Mouse (Mus musculus) monocyte, adult 2 months (primary cell): Measurements from ENCODE around the gene Hist1h2br.
"Not testable (repeated sequence)": the region's sequence is repeated elsewhere in the genome, so short reads cannot be mapped to it uniquely, and the experiment has no call there.

Source experiments
- DNase-seq, 2 experiments: peaks; one replicate each; pipeline ENCODE4 v3.0.0; 2022; ENCODE audit warnings: low spot score in 2 of 2, low read depth in 1 of 2

Gene Hist1h2br

DNA sequence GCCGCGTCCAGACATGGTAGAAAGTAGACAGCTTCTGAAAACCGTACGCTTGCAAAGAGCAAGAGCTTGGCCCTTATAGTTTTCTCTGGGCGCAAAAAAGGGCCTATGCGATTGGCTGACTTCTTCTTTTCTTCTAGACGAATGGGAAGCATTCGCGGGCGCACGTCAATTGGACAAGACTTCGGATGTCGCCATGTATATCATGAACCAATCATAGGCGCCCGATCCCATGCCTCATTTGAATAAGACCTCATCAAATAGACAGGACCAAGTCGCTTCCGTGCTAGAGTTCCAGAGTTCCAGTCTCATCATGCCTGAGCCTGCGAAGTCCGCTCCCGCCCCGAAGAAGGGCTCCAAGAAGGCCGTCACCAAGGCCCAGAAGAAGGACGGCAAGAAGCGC is at the start of gene Hist1h2br, which contains the start of gene Hist1h2ap:
TSS of gene Hist1h2br (plus strand) at position 283 of the 400 bp plus-strand sequence.
TSS of gene Hist1h2ap (minus strand) at position 47 of the 400 bp plus-strand sequence.
- DNase-seq: not testable (repeated sequence)

DNA sequence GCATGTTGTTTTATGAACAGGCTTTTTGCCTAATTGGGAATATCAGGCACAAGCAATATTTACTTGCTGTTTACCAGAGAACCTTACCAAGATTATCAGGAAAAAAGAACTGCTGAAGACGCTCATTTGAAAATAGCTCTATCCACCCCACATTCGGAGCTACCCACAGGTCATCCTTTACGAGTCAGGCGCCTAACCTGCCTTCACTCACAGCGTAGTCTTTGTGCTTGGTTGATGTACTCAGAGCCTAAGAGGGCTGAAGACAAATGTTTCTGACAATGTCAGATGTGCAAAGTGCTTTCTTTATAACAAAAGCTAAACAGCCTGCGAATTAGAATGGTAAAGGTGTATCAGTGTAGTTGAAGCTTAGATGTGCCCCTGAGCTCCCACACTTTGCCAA is 49.2 kb upstream of the Hist1h2br start:
- no peak for DNase-seq

DNA sequence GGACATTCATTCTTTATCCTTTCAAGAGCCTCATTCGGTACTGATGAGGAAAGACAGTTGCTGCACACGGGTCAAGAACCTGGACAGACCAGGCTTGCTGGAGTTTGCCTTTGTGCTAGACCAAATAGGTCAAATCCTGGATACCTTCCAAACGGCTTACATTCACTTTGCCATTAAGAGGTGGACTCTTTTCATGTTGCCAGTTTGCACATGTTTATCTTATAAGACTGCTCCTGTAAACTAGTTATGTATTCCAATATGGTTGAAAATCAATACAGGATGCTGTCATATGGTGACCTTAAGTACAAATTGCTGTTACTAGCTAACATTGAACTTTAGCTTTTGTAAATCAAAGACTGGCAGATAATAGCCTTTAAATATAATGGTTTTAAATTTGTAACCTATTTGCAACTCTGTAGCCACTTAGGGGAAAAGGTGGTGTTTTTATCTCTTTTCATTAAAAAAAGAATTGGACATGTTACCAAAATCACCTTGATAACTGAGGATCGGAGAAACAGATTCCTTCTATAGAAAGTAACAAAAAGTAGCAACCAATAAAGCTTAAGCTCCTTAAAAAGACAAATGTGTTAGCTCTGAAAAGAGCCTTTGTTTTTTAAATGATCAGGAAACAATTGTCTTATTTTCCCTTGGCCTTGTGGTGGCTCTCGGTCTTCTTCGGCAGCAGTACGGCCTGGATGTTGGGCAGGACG is 47.2 kb upstream of the Hist1h2br start:
- DNase-seq: no peak

DNA sequence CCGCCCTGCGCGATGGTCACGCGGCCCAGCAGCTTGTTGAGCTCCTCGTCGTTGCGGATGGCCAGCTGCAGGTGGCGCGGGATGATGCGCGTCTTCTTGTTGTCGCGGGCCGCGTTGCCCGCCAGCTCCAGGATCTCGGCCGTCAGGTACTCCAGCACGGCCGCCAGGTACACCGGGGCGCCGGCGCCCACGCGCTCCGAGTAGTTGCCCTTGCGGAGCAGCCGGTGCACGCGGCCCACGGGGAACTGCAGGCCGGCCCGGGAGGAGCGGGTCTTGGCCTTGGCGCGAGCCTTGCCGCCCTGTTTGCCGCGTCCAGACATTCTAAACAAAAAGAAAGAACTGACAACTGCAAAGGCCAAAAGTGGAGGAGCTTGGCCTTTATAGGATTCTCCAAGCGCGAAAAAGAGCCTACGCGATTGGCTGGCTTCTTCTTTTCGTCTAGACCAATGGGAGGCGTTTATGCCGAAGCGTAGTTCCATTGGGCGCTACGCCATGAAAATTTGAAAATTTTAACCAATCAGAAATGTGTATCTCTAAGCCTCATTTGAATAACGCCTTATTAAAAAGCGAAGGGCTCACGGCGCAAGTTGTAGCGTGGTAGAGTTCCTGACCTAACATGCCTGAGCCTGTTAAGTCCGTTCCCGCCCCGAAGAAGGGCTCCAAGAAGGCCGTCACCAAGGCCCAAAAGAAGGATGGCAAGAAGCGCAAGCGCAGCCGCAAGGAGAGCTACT is 46.5 kb upstream of the Hist1h2br start, which contains the start of the genes Hist1h2an and Hist1h2bp:
TSS of gene Hist1h2an (minus strand) at position 320 of the 731 bp plus-strand sequence.
TSS of gene Hist1h2bp (plus strand) at position 563 of the 731 bp plus-strand sequence.
- peak; percentile 74 to 84 for DNase-seq

DNA sequence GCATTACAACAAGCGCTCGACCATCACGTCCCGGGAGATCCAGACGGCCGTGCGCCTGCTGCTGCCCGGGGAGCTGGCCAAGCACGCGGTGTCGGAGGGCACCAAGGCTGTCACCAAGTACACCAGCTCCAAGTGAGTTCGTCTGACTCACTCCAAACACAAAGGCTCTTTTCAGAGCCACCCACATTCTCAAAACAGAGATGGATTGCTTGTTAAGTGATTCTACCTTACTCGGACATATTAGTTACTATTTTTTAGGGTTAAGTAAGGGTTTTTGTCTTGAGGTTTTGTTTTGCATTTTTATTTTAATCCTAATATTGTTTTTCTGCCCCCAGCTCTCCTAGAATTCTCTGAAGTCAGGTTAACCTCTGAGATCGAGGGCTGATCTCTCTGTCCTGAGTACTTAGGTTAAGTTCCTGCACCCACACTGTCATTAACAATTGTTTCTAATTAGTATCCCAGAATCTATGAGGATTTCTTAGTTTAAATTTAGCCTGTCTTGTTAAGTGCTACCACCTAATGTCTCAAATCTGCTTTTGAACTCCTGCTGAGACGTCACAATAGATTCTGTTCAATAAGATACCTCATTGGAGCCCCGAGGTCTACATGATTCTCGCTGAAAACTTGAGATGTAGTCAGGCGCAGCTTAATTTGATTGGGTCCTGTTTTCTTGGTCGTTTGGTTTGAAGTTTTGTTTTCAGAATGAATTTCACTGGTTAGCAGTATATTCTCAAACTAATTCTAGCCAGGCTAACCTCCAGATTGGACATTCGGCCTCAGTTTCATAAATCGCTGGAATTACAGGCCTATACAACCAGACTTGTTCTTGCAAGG is 45.6 kb upstream of the Hist1h2br start:
- no peak for DNase-seq

DNA sequence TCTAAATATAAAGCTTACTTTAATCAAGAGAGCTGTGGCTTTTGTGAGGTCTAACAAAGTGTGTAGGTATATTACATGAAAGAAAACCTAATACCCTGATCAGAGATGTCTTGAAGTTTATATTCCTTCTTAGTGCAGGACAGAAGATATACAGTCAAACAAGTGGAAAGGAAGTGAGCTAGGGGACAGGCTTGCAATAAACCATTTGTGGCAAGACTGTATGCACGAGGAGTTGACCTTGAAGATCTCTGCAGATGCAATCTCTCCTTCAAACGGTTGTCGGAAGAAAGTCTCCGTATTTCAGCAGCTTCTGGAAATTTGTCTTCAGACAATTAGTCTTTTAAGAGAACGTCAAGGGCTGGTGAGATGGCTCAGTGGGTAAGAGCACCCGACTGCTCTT is 43.6 kb upstream of the Hist1h2br start:
- no peak for DNase-seq

DNA sequence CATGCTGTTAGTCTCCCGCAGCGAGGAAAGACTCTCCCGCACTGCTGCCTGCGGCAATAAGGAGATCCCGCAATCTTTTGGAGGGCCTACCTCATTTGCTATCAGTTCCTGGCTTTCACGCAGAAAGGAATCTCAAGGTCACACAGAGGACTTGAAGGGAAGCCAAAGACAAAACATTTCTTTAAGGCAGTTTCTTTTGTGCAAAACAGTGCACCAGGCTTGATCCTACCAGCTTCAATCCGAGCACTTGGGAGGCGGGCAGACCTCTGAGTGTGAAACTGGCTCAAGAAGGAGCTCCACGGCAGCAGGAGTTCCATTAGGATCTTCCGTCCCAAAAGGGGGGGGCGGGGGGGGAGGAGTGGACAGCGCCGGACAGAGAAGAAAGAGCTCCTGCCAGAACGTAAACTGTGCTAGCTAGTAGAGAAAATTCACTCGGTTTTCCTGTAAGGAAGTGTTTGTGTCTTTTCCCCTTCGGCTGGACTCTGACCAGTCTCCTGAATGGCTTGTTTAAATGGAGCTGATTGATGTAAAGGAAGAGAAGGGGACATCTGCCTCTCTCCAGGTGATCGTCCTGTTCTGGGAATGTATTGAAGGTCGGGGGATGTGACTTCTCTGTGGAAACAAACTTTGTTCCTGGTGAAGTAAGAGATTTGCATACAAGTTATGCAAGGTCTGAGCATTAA is 42.8 kb upstream of the Hist1h2br start:
- no peak for DNase-seq

DNA sequence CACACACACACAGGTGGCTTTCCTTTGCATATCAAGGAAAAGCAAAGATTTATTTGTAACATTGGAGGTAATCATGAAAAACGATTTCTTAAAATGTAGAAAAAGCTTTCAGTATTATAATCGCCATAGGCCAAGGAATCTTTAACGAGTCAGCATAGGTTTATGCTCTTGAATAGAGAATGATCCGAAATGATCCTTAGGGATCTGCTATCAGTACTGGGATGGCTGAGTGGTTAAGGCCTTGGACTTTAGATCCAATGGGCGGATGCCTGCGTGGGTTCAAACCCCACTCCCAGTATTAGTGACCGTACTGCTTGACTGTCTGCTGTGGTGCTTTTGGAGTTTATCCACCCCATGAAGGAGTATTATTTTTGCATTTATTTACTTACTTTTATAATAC is 38.0 kb upstream of the Hist1h2br start:
- DNase-seq: no peak

DNA sequence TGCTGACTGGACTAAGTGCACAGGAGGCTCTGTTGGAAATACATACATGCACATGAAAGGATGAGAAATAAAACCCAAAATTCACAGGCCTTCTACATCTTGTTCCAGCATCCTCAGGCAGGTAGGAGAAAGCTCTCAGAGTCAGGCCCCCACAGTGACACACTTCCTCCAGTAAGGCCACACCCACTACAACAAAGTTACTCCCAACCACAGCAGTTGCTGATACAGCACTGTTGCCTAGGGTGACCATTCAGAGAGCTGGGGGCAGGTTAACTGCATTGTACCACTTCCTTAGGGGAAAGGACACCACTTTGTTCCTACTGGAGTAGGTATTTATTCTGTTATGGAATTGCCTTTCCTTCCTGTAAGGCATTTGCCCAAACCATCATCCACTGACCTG is 36.4 kb upstream of the Hist1h2br start:
- not testable (repeated sequence) for DNase-seq

DNA sequence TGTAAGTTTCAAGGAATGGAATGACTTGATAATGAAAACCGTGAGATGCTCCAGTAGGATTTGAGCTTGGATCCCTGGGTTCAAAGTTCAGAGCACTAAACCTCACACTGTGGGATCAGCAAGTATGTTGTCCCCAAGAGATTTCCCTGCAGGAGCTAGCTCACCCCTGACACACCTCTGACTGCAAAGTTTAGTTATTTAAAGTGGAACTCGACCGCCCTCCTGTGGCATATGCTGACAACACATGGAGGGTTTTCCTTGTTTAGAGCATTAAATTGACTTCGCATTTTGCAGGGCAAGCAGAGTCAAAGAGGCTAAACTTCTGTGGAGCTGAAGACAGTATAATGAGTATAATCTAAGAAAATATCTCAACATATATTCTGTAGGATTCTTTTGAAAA is 30.5 kb upstream of the Hist1h2br start:
- not testable (repeated sequence) for DNase-seq

DNA sequence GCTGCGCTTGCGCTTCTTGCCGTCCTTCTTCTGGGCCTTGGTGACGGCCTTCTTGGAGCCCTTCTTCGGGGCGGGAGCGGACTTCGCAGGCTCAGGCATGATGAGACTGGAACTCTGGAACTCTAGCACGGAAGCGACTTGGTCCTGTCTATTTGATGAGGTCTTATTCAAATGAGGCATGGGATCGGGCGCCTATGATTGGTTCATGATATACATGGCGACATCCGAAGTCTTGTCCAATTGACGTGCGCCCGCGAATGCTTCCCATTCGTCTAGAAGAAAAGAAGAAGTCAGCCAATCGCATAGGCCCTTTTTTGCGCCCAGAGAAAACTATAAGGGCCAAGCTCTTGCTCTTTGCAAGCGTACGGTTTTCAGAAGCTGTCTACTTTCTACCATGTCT is 23.5 kb upstream of the Hist1h2br start, which contains the start of the genes Hist1h2bq and Hist1h2ao:
TSS of gene Hist1h2bq (minus strand) at position 125 of the 400 bp plus-strand sequence.
TSS of gene Hist1h2ao (plus strand) at position 393 of the 400 bp plus-strand sequence.
- not testable (repeated sequence) for DNase-seq

DNA sequence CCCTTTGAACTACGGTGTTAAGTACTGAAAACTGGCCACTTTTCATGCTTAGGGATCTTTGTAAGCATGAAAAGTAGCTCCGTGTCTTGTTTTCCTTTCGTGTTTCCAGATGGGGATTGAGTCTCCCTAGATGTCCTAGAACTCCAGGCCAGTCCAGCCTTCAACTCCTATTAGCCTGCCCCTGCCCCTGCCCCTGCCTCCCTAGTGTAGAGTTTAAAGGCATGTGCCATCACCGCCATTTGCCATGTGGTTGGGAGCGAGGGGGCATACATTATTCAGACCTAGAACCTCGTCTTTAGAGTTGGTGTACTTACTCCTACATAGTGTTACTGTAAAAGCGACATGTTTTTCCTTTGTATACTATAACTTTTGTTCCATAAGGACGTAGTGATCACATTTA is 22.5 kb upstream of the Hist1h2br start:
- not testable (repeated sequence) for DNase-seq

DNA sequence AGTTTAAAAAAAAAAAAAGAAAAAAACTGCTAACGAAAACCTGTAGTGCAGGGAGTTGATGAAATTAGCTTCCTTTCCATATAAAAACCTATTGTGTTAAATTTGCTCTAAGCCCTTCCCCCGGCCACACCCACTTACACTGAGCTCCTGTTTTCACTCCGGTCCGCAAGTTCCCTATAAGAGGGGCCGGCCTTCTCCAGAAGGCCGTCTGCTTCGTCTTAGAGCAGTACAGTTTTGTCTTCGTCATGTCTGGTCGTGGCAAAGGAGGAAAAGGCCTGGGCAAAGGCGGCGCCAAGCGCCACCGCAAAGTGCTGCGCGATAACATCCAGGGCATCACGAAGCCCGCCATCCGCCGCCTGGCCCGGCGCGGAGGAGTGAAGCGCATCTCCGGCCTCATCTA is 22.0 kb upstream of the Hist1h2br start, which contains the start of gene Hist1h4m:
TSS of gene Hist1h4m (plus strand) at position 208 of the 400 bp plus-strand sequence.
- peak in 1 of 2 experiments; percentile 21 for DNase-seq

DNA sequence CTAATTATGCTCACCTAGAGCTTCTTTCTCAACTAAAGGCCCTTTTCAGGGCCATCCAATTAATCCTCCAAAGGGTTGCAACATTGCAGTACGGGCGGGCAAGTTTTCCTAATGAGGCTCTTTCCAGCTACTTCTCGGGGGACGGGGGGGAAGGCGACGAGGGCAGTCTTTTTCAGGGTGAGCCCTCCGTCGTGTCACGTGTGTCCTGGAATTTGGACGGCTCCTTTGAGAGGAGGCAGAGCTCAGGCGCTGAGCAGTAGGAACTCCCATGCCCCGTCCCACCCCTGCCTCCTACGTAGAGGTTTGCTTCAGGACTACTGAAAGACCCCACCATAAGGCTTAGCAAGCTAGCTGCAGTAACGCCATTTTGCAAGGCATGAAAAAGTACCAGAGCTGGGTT is 21.5 kb upstream of the Hist1h2br start:
- not testable (repeated sequence) for DNase-seq

DNA sequence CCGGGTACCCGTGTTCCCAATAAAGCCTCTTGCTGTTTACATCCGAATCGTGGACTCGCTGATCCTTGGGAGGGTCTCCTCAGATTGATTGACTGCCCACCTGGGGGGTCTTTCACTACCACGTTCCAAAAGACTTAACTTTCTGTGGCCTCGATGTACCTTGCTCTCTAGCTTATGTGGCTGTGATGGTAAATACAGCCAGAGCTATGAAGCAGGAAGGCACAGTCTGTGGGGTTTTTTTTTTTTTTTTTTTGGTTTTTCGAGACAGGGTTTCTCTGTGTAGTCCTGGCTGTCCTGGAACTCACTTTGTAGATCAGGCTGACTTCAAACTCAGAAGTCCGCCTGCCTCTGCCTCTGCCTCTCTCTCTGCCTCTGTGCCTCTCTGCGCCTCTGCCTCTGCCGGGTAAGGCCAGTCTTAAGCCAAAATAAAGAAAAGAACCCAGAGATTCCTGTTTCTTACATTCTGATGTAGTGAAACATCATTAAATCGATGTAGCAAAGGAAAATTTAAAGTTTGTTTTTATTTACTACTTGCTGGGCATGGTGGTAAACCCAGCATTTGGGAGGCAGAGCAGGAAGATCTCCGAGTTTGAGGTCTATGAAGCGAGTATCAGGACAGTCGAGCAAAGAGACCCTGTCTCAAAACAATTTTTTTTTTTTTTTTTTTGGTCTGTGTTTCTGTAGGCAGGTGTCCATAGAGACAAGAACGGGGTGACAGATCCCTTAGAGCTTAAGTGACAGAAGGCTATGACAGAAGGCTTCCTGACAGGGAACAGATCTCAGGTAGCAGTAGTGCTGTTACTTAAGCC is 13.3 kb upstream of the Hist1h2br start:
- DNase-seq: not testable (repeated sequence)

DNA sequence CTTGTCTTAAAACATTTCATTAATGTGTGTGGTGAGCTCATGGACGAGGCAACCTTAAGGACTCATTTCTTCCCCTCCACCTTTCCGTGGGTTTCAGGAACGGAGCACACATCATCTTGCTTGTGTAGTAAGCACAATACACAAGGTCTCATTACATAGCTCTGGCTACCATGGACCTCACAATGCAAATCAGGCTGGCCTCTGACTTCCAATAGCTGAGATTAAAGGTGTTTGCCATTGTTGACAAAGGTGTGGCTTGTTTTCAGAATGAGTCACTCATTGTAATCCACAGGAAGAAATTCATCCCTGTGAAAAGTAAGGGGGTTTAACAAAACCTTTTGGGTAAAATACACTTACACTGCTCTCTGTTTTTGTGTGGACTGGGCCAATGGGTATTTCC is 5.0 kb upstream of the Hist1h2br start:
- DNase-seq: no peak

DNA sequence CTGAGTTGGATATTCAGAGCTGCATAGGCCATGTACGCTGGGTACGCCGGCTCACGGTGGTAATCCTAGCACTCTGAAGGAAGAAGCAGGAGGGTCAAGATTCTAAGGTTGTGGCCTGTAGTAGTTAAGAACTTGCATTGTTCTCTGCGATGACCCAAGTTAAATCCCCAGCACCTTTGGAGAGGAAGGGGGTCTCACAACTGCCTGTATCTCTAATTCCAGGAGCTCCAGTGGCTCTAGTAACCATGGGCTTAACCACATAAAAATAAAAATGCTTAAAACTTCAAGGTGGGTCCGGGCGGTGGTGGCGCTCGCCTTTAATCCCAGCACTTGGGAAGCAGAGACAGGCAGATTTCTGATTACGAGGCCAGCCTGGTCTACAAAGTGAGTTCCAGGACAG is 3.2 kb upstream of the Hist1h2br start:
- no peak for DNase-seq

DNA sequence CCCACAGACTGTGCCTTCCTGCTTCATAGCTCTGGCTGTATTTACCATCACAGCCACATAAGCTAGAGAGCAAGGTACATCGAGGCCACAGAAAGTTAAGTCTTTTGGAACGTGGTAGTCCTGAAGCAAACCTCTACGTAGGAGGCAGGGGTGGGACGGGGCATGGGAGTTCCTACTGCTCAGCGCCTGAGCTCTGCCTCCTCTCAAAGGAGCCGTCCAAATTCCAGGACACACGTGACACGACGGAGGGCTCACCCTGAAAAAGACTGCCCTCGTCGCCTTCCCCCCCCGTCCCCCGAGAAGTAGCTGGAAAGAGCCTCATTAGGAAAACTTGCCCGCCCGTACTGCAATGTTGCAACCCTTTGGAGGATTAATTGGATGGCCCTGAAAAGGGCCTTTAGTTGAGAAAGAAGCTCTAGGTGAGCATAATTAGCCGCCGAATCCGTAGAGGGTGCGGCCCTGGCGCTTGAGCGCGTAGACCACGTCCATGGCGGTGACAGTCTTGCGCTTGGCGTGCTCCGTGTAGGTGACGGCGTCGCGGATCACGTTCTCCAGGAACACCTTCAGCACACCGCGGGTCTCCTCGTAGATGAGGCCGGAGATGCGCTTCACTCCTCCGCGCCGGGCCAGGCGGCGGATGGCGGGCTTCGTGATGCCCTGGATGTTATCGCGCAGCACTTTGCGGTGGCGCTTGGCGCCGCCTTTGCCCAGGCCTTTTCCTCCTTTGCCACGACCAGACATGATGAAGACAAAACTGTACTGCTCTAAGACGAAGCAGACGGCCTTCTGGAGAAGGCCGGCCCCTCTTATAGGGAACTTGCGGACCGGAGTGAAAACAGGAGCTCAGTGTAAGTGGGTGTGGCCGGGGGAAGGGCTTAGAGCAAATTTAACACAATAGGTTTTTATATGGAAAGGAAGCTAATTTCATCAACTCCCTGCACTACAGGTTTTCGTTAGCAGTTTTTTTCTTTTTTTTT is 1.8 kb upstream of the Hist1h2br start, which contains the start of gene Hist1h4n:
TSS of gene Hist1h4n (minus strand) at position 779 of the 977 bp plus-strand sequence.
- not testable (repeated sequence) for DNase-seq
